Mouse (Mus musculus): Measurements from ENCODE around the gene Bcat1.
A peak's percentile ranks its signal among the peaks of the same experiment; 100 is the strongest.

Gene Bcat1

GRCm38 (mm10) chr6:145091998-145092397, 16.0 kb upstream of the Bcat1 start:
- DNase-seq: no peak

GRCm38 (mm10) chr6:145090928-145091327, 14.9 kb upstream of the Bcat1 start:
- no peak for DNase-seq

DNA sequence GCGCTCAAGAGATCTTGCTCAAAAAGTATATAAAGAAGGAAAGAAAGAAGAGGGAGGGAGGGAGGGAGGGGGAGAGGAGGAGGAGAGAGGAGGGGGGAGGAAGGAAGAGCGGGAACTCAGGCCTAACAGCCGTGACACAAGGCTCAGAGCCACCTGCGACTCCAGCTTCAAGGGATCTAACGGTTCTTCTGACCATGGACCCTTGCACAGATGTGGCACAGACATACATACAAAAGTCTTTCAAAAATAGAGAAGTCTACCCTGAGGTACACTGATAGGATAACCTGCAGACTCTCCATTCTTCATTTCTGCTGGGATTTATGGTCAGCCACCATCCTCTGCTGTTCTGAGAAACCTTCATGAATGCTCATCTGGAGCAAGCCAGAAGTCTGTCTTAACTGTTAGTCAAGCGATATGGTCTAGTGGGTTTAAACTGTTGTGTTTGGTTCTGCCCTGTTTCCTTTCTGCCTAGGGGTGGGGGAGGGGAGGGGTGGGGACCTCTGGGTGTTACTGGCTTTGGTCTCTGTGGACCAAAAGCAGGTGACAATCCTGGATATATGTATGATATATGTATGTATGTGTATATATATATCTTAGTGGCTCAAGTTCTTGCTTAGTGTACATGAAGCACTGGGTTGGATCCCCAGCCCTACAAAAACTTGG, 14.3 kb upstream of the Bcat1 start:
- no peak for DNase-seq

DNA sequence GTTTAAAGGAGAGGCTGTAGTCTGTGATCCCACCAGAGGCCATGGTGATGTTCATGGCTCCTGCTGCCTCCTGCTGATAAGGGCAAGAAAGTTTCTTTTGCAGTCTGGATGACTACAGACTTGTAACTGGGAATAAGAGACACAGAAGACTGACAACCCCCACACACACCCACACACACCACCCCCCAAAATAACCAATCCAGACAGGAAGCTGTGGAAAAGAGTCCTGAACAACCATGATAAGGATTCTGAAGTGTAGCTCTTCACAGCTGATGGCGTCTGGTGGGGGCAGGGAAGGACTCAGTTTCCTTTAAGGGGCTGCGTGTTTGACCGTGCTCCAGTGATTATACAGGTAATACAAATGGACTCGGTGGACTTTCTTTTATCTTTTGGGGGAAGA, 13.4 kb upstream of the Bcat1 start:
- DNase-seq: no peak

- DNase-seq: no peak
These were observed 12.6 kb upstream of the Bcat1 start for GRCm38 (mm10) chr6:145088451-145089113.

GRCm38 (mm10) chr6:145084343-145085117, 8.5 kb upstream of the Bcat1 start:
- no peak for DNase-seq

- DNase-seq: no peak
These were observed 5.7 kb upstream of the Bcat1 start for GRCm38 (mm10) chr6:145081721-145082120.

GRCm38 (mm10) chr6:145079087-145079759, 3.2 kb upstream of the Bcat1 start:
- DNase-seq: no peak

DNA sequence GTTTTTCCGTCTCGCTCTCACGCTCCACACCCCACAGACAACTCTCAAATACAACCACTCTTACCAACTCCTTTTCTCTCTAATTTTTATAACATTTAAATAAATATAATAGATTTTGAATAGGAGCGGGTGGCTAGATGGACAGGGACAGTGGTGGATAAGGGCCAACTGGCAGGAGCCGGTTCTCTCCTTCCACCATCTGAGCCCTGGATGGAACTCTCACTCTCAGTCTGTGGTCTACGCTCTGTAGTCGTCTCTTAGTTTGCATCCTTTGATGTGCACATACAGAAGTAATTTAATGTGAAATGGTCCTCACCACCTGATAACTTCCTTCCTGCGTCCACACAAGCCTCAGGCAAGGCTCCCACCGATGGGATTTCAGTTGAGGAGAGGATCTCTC, 302 bp upstream of the Bcat1 start:
- no peak for DNase-seq

- peak; percentile 23 for DNase-seq
These were observed 866 bp downstream of the Bcat1 start for GRCm38 (mm10) chr6:145075088-145075547.

DNA sequence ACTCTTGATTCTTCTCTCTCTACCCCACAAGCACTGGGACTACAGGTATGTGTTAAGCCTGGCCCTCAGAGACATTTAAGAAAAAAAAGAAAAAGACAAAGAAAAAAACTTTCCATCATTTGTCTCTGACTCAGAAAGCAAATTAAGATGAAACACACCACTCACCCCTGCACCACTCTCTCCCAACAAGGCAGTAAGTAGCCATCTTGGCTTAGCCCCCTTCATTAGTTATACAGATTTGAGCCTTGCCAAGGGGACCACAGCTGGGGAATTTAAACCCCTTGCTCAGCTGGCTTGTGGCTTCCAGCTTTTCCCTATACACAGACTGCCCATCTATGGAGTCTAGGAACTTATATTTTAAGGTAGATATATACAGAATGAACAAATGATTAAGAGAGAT, 1.5 kb downstream of the Bcat1 start:
- DNase-seq: no peak

GRCm38 (mm10) chr6:145069921-145070320, 6.1 kb downstream of the Bcat1 start:
- no peak for DNase-seq

DNA sequence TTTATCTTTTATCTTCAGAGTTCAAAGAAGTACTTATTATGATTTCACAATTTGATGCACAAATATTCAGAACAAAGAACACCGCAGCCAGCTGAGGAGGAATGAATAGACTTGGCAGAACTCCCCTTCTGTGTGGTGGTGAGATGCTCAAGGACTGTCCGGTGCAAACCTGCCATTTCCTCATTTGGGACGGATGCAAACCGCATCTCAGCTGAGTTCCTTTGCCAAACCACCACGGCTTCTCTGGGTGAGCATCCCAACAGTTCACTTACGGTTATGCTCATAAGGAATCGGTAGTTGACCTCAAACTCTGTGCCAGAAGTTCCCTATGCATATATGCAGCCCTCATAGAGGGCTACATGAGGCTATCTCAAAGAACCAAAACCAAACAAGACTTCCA, 6.6 kb downstream of the Bcat1 start:
- no peak for DNase-seq

DNA sequence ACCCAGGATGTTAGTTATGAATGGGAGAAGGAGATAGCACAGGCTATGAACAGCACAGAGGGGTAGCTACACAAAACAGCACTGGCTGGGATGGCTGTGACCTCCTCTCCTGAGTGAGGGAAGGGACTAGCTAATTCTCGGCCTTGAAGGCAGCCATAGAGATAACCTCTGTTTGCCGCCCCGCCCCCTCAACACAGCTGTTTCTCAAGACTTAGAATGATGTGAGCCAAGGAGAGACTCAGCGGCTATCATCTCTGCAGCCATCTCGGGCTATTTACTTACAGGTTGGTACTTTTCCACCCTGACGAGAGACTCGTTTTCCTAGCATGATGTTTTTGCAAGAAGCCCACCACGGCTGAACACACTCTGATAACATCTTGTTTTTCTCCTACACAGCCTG, 8.3 kb downstream of the Bcat1 start:
- DNase-seq: no peak

GRCm38 (mm10) chr6:145066416-145066815, 9.6 kb downstream of the Bcat1 start:
- DNase-seq: no peak

DNA sequence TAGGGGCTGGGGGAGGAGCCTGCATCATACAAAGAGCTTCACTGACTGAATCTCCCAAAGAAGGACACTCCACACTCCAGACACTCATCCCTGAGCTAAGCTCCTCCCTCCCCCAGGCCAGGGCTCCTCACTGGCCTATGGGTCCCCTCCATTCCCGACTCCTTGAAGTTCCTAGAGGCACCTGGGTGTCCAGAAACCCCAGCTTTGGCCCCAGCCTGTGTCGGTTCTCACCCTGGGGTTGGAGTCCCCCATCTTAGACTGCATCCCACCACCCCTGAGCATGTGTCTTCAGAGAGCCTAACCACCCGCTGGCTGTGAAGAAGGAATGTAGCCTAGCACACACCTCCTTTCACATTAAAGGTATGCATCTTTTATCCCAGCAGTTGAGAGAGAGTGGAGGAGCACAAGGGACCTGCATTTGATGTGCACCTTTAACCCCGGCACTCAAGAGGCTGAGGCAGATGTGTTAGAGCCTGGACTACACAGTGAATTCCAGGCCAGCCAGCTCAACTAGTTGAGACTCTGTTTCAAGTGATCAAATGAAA, 10.6 kb downstream of the Bcat1 start:
- DNase-seq: no peak

GRCm38 (mm10) chr6:145064104-145064503, 11.9 kb downstream of the Bcat1 start:
- DNase-seq: no peak

DNA sequence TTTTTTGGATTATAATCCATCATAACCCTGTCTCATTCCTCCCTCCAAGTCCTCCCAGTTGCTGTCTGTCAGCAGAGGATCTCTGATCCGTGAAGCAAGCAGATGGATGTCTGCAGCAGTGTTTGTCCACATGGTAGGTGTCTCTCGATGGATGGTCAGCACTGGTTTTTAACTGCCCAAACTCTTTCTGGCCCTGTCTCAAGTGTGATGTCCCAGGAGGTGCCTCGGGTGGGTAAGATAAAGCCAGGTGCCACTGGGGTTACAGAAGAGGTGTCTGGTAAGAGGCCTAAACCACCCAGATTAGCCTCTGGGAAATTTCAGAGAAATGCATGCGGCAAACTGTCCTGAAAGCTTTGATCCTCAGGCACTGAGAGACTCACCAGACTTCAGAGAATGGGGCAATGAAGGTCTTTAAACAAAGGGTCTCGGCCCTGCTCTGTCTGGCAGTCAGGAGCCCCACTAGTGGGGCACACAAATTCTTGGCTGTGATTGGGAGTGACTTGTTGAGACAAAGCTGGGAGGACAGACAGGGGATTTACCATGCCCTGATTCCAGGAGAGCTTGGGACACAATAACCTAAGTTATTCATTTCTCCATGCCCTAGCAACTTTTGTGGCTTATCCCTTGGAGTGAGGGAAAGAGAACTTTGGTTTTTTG, 12.6 kb downstream of the Bcat1 start:
- DNase-seq: no peak

DNA sequence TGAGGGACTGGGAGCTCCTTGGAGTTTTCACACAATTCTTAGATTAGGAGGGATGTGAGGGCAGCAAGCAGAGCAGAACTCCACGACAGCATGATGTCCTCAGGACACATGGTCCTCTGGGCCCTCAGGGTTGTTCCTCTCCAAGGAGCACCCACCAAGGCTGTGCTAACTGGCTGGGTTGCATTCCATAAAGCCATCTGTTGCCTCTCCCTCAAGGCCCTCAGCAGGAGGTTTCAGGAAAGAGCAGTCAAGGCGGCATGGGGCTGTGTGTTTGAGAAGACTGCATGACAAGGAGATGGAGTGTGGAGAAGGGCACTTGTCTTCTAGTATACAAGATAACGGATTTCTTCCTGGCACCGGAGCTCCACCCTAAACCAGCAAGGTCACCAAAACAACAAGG, 13.2 kb downstream of the Bcat1 start:
- DNase-seq: no peak

- DNase-seq: no peak
These were observed 14.6 kb downstream of the Bcat1 start for GRCm38 (mm10) chr6:145061361-145061760.

DNA sequence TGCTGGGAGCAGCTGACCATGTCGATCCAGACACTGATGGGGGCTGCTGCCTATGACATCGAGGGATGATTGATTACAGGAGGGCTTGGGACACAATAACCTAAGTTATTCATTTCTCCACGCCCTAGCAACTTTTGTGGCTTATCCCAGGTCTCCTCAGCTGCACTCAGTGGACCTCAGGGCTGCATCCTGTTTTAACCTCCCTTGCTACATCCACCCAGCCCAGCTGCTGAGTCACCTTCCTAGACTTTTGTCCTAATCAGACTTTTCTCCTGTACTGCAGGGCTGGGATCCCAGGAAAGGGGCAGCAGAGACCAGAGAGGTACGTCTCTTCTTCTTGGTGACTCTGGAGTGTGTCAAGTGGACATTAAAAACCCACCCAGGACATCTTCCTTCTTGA, 19.9 kb downstream of the Bcat1 start:
- no peak for DNase-seq

- DNase-seq: no peak
These were observed 20.6 kb downstream of the Bcat1 start for GRCm38 (mm10) chr6:145055277-145055858.

Data from right cerebral cortex, postnatal 4 days (tissue).